Mouse (Mus musculus) cerebellum, adult 18-20 months (tissue): Measurements from ENCODE around the gene Skint5.
"Not testable (repeated sequence)": the region's sequence is repeated elsewhere in the genome, so short reads cannot be mapped to it uniquely, and the experiment has no call there.

Experiments used
- DNase-seq, 2 experiments: peaks; one replicate each; pipeline ENCODE4 v3.0.0; 2021

The Skint5 gene

GRCm38 (mm10) chr4:113999403-113999802 is at the start of gene Skint5:
Gene Skint5, minus strand, starts transcription at chr4:113999503.
- no peak for DNase-seq

GRCm38 (mm10) chr4:113957343-113957742 is 42.0 kb downstream of the Skint5 start:
- no peak for DNase-seq

- DNase-seq: no peak
Measured at GRCm38 (mm10) chr4:113764182-113764581, 235.1 kb downstream of the Skint5 start.

GRCm38 (mm10) chr4:113763684-113764083 is 235.6 kb downstream of the Skint5 start:
- no peak for DNase-seq

- not testable (repeated sequence) for DNase-seq
Measured at GRCm38 (mm10) chr4:113448230-113448629, 551.1 kb downstream of the Skint5 start.
